Mouse (Mus musculus) kidney, embryonic 15.5 days (tissue): ENCODE measurements around the gene Galnt10. TPM values are rescaled to one million over a fixed set of nuclear protein-coding genes. Genes with fewer than 3 reads are reported as not detected.

Experiments
- ATAC-seq: fragments of 200-750 bp; cut with Nextera tagmentation; replicated peaks from 2 replicates; pipeline ENCODE4 v1.8.0; 2017; ENCODE audit warnings: moderate TSS enrichment; ENCODE audit not compliant: low FRiP score
- H3K27ac ChIP-seq: fragments of 300-500 bp; sonication (generic); 2 replicates; pipeline ENCODE4 v1.5.1; 2015; ENCODE audit warnings: mild to moderate bottlenecking, inconsistent platforms
- H3K27me3 ChIP-seq: fragments of 300-500 bp; sonication (generic); 2 replicates; pipeline ENCODE4 v1.6.1; 2015; ENCODE audit warnings: inconsistent platforms
- H3K36me3 ChIP-seq: fragments of 300-500 bp; sonication (generic); 2 replicates; pipeline ENCODE4 v1.6.1; 2015; ENCODE audit warnings: inconsistent platforms
- H3K4me1 ChIP-seq: fragments of 300-500 bp; sonication (generic); 2 replicates; pipeline ENCODE4 v1.6.1; 2015; ENCODE audit warnings: inconsistent platforms
- H3K4me2 ChIP-seq: fragments of 300-500 bp; sonication (generic); 2 replicates; pipeline ENCODE4 v1.6.1; 2015; ENCODE audit warnings: moderate library complexity, mild to moderate bottlenecking, inconsistent platforms
- H3K4me3 ChIP-seq: fragments of 300-500 bp; sonication (generic); replicated peaks from 2 replicates; pipeline ENCODE4 v1.5.1; 2015; ENCODE audit warnings: mild to moderate bottlenecking, inconsistent platforms
- H3K9ac ChIP-seq: fragments of 300-500 bp; sonication (generic); 2 replicates; pipeline ENCODE4 v1.6.1; 2015; ENCODE audit warnings: mild to moderate bottlenecking, inconsistent platforms
- H3K9me3 ChIP-seq: fragments of 300-500 bp; sonication (generic); replicated peaks from 2 replicates; pipeline ENCODE4 v1.6.1; 2016; ENCODE audit warnings: inconsistent platforms
- WGBS: fragments of 180-500 bp; shearing (Covaris S2); methylation state at CpG from one replicate; pipeline ENCODE4 v1.1.7; 2015; ENCODE audit warnings: mixed read lengths; 5-methylcytosine and 5-hydroxymethylcytosine counted together
- polyA plus RNA-seq: library from polyadenylated mRNA; unstranded; fragments of >200 nt; fragmentation: Nextera tagmentation; extraction: Ambion mirVana; gene quantifications from 2 replicates; pipeline ENCODE4 v1.2.1, GENCODE M21; 2015

The Galnt10 gene
- polyA plus RNA-seq, 1 experiment from 2014 or later, result 23.6 TPM

GRCm38 (mm10) chr11:57683125-57683524 lies 37.9 kb downstream of the Galnt10 start:
- Histone ChIP-seq H3K27me3 (no peaks in the 10 kb centered on the region), H3K4me3 (no peak overlapping the region), H3K9ac (no peak overlapping the region), H3K4me1 (peaks cover 67% of the 10 kb centered on the region), H3K27ac (no peak overlapping the region), H3K4me2 (no peak overlapping the region), H3K36me3 (peaks cover 6% of the 10 kb centered on the region; the same call in 1 of the 2 replicates), H3K9me3 (no peaks in the 10 kb centered on the region)
- WGBS, result 50% methylated on average over 12 of the region's 12 CpGs
- ATAC-seq, result no peak

- H3K36me3 ChIP-seq, result peaks cover 6% of the 10 kb centered on the region; the same call in 1 of the 2 replicates
- H3K27me3 ChIP-seq, result no peaks in the 10 kb centered on the region
- H3K9me3 ChIP-seq, result no peaks in the 10 kb centered on the region
- H3K27ac ChIP-seq, result no peak overlapping the region
- H3K4me3 ChIP-seq, result no peak overlapping the region
- WGBS, result 21% methylated on average over 8 of the region's 8 CpGs
- H3K4me2 ChIP-seq, result no peak overlapping the region
- peak; percentile 57; the same call in 1 of the 2 replicates for ATAC-seq
- peaks cover 67% of the 10 kb centered on the region for H3K4me1 ChIP-seq
- H3K9ac ChIP-seq, result no peak overlapping the region
Measured at GRCm38 (mm10) chr11:57683931-57684330, 38.7 kb downstream of the Galnt10 start.

DNA sequence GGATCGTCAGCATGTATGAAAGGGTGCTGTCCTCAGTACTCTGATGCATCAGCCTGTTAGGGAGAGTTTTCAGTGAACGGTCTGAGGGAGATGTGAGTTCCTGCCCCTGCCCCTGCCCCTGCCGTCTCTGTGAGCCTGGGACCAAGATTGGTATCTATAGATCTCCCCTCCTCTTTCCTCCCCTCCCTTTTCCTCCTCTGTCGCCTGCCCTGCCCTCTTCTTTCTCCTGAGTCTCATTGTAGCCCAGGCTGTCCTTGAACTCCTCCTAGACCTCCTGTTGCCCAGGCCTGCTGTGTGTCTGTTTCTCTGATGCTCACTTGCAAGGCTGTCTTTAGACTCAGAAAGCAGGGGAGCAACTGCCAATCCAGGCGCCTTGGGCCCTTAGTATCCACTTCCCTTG lies 39.6 kb downstream of the Galnt10 start:
- no peaks in the 10 kb centered on the region for H3K9me3 ChIP-seq
- no peak overlapping the region for H3K4me3 ChIP-seq
- peaks cover 77% of the 10 kb centered on the region for H3K4me1 ChIP-seq
- H3K27me3 ChIP-seq, result no peaks in the 10 kb centered on the region
- no peak for ATAC-seq
- no peaks in the 10 kb centered on the region for H3K36me3 ChIP-seq
- H3K4me2 ChIP-seq, result no peak overlapping the region
- no peak overlapping the region for H3K9ac ChIP-seq
- WGBS, result 38% methylated on average over 5 of the region's 5 CpGs
- H3K27ac ChIP-seq, result peak overlapping the region; percentile 23; the same call in 1 of the 2 replicates

DNA sequence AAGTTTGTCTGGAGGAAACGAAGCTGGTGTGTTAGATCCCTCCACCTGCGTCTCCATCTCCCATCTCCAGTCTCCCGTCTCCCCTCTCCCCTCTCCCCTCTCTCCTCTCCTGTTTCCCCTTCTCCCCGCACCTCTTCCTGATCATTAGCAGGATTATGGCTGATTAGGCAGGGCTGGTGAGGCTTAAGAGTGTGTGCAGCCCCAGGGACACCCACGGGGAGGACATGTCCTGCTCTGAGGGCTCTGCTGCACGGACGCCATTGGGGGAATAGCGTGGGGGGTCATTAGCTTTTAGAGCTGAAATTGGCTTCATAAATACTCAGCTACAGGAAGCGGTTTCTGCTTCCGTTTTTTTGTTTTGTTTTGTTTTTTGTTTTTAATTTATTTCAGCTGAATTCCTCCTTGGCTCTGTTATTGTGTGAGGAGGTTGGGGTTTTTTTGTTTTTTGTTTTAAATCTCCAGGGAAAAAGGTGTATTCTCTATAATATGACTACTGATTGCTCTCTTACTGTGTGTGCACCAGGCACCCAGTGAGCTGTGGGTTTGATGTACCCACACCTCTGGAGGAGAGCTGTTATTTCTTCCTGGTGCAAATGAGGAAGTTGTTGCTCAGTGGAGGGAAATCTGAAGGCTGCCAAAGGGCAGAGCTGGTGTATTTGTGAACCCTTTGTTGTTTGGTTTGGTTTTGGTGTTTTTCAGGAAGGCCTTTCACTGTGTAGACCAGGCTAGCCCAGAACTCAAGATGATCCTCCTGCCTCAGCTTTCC lies 40.6 kb downstream of the Galnt10 start:
- Histone ChIP-seq H3K27me3 (no peaks in the 10 kb centered on the region), H3K27ac (peak overlapping the region; percentile 45), H3K36me3 (no peaks in the 10 kb centered on the region), H3K9ac (no peak overlapping the region), H3K9me3 (no peaks in the 10 kb centered on the region), H3K4me3 (no peak overlapping the region), H3K4me1 (peaks cover 78% of the 10 kb centered on the region), H3K4me2 (peak overlapping the region; percentile 24)
- no peak for ATAC-seq
- 26% methylated on average over 10 of the region's 10 CpGs for WGBS

- Histone ChIP-seq H3K9me3 (no peaks in the 10 kb centered on the region), H3K4me2 (no peak overlapping the region), H3K9ac (no peak overlapping the region), H3K4me3 (no peak overlapping the region), H3K4me1 (peaks cover 69% of the 10 kb centered on the region), H3K36me3 (no peaks in the 10 kb centered on the region), H3K27me3 (no peaks in the 10 kb centered on the region), H3K27ac (no peak overlapping the region)
- no peak for ATAC-seq
- 81% methylated on average over 12 of the region's 12 CpGs for WGBS
Measured at GRCm38 (mm10) chr11:57686797-57687196, 41.6 kb downstream of the Galnt10 start.

DNA sequence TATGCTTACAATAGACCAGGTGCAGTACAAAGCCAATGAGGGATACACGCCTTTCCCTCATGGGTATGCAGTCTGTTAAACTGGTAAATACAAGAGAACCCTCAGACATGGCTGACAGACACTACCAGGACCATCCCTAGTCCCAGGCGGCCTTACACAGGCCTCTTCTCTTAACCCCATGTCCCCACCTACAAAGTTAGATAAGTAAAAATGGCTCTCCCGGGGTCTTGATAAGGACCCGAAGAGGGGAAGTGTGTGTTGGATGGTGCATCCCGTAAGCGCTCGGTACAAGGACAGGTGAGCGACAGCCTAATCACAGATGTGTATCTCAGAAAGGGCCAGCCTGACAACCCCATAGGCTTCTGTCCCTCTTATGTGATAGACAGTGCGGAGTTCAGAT lies 42.0 kb downstream of the Galnt10 start:
- Histone ChIP-seq H3K9ac (no peak overlapping the region), H3K4me1 (peaks cover 69% of the 10 kb centered on the region), H3K27ac (no peak overlapping the region), H3K9me3 (no peaks in the 10 kb centered on the region), H3K4me3 (no peak overlapping the region), H3K36me3 (no peaks in the 10 kb centered on the region), H3K4me2 (no peak overlapping the region), H3K27me3 (no peaks in the 10 kb centered on the region)
- ATAC-seq, result no peak
- WGBS, result 92% methylated on average over 9 of the region's 9 CpGs

DNA sequence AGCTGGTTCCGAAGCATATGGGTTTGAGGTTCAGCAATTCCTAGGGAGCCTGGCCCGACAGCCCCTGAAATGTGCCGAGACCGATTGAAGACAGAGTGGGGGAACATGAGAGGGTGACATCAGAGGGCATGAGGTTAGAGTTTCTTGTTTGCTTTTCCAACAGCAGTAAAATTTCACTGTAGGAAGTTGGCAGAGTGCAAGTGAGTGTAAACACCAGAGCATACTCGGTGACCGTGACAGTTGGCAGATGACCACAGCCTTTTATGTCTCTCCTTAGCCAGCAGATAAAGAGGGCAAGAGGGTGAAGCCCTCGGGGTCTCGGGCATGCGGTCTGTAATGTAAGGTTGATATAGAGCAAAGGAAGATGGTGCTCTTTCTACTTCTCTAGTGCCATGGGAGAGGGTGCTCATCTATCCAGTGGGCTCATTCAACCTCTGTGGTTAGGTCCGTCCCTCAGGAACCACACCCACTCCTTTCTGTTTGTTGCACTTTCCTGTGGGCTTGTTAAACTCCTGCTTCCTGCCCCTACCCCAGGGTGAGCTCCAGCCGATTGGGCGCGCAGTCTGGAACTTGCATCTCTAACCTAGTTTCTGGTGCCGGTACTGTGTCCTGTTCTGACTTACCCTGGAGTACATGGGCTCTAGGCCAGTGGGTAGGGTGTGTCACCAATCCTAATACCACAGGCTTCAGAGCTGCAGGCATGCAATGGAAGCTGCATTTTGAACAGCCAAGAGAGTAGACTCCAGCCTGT lies 43.1 kb downstream of the Galnt10 start:
- WGBS, result 28% methylated on average over 14 of the region's 14 CpGs
- Histone ChIP-seq H3K4me2 (no peak overlapping the region), H3K36me3 (no peaks in the 10 kb centered on the region), H3K9me3 (no peaks in the 10 kb centered on the region), H3K4me3 (no peak overlapping the region), H3K27ac (0 out of 2 replicates have a peak overlapping the region, but pooled peaks have one; percentile 37), H3K27me3 (no peaks in the 10 kb centered on the region), H3K4me1 (peaks cover 62% of the 10 kb centered on the region), H3K9ac (no peak overlapping the region)
- ATAC-seq, result 0 out of 2 replicates have a peak, but pooled peaks have one; percentile 10

- H3K9me3 ChIP-seq, result no peaks in the 10 kb centered on the region
- ATAC-seq, result no peak
- no peaks in the 10 kb centered on the region for H3K36me3 ChIP-seq
- no peak overlapping the region for H3K4me3 ChIP-seq
- peaks cover 48% of the 10 kb centered on the region for H3K4me1 ChIP-seq
- H3K27ac ChIP-seq, result no peak overlapping the region
- no peak overlapping the region for H3K9ac ChIP-seq
- no peak overlapping the region for H3K4me2 ChIP-seq
- H3K27me3 ChIP-seq, result no peaks in the 10 kb centered on the region
- 30% methylated on average over 6 of the region's 6 CpGs for WGBS
Measured at GRCm38 (mm10) chr11:57689811-57690210, 44.6 kb downstream of the Galnt10 start.

- 93% methylated on average over 5 of the region's 5 CpGs for WGBS
- Histone ChIP-seq H3K4me2 (no peak overlapping the region), H3K27ac (no peak overlapping the region), H3K9ac (no peak overlapping the region), H3K4me3 (no peak overlapping the region), H3K9me3 (no peaks in the 10 kb centered on the region), H3K4me1 (peaks cover 39% of the 10 kb centered on the region), H3K36me3 (no peaks in the 10 kb centered on the region), H3K27me3 (no peaks in the 10 kb centered on the region)
- no peak for ATAC-seq
Measured at GRCm38 (mm10) chr11:57690836-57691235, 45.6 kb downstream of the Galnt10 start.

GRCm38 (mm10) chr11:57691939-57692338 lies 46.7 kb downstream of the Galnt10 start:
- 72% methylated on average over 6 of the region's 6 CpGs for WGBS
- H3K4me2 ChIP-seq, result no peak overlapping the region
- H3K9me3 ChIP-seq, result no peaks in the 10 kb centered on the region
- no peak overlapping the region for H3K4me3 ChIP-seq
- H3K27ac ChIP-seq, result no peak overlapping the region
- no peak for ATAC-seq
- no peak overlapping the region for H3K9ac ChIP-seq
- H3K27me3 ChIP-seq, result no peaks in the 10 kb centered on the region
- H3K4me1 ChIP-seq, result peaks cover 39% of the 10 kb centered on the region
- no peaks in the 10 kb centered on the region for H3K36me3 ChIP-seq

DNA sequence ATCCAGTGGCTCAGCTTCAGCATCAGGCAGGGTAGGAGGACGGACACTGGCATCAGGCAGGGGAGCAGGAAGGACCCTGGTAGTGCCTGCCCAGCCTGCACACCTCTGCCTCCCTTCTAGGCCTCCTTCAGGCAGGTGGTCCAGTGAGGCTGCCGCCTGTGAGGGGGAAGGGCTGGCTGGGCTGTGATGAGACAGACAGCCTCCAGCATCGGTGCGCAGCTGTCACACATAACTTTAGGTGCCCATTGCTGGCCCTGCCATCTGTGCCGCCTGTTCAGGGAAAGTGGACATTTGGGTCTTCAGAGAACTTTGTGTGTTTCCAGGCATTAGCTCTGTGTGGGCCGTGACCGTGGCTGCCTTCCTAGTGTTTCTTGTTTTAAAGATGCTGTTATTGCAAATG lies 47.5 kb downstream of the Galnt10 start:
- no peak overlapping the region for H3K27ac ChIP-seq
- no peaks in the 10 kb centered on the region for H3K36me3 ChIP-seq
- H3K9me3 ChIP-seq, result no peaks in the 10 kb centered on the region
- no peak overlapping the region for H3K9ac ChIP-seq
- ATAC-seq, result no peak
- 68% methylated on average over 7 of the region's 7 CpGs for WGBS
- no peaks in the 10 kb centered on the region for H3K27me3 ChIP-seq
- no peak overlapping the region for H3K4me2 ChIP-seq
- H3K4me1 ChIP-seq, result peaks cover 41% of the 10 kb centered on the region
- no peak overlapping the region for H3K4me3 ChIP-seq

DNA sequence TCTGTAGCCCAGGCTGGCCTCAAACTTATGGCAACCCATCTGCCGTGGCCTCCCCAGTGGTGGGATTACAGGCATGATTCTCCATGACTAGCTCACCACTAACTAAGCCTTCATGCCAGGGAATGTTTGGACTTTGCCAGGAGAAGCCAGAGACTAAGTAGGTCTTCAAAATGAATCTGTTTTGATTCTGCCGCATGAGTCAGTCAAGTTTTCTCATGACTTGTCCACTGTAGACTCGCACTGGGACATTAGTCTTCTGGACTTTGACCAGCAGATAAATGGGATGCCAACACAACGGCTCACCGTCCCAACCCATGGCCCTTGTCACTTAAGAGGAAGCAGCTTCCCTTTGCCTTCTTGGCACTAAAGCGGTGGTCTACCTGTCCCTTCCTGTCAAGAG lies 49.2 kb downstream of the Galnt10 start:
- no peak overlapping the region for H3K4me3 ChIP-seq
- H3K9me3 ChIP-seq, result no peaks in the 10 kb centered on the region
- H3K27ac ChIP-seq, result no peak overlapping the region
- H3K36me3 ChIP-seq, result no peaks in the 10 kb centered on the region
- no peak overlapping the region for H3K4me2 ChIP-seq
- peaks cover 26% of the 10 kb centered on the region for H3K4me1 ChIP-seq
- no peaks in the 10 kb centered on the region for H3K27me3 ChIP-seq
- WGBS, result 93% methylated on average over 6 of the region's 6 CpGs
- ATAC-seq, result no peak
- H3K9ac ChIP-seq, result no peak overlapping the region
